Mouse (Mus musculus) ovary, postnatal 14 days (tissue): ENCODE measurements around the gene Eef1e1.
"Not testable (repeated sequence)": the region's sequence is repeated elsewhere in the genome, so short reads cannot be mapped to it uniquely, and the experiment has no call there.

Experiments used
- DNase-seq: peaks from one replicate; pipeline ENCODE4 v3.0.0; 2022; ENCODE audit warnings: low spot score

Eef1e1 gene

DNA sequence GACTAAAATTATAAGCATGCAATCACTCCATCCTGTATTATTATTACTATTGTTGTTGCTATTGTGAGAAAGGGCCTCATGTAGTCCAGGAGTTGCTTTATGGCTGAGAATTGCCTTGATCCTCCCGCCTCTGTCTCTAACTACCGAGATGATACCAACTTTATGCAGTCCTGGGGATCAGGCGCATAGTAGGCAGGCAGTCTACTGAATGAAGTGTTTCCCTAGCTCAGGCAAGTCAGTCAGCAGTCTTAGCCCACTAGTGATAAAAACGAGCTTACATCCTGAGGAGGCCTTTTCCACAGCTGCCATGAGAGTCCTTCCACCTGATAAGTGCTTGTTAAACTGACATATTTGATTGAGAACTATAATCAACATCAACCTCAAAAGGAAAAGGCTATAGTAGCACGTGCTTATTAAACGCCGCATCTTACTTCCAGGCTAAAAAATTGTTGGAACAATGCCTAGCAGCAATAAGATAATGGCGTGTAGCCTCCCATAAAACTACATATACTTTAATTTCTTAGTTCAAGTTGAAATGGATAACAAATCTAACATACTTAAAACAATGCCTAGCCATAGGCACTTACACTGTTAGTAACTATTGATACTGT is 34.5 kb downstream of the Eef1e1 start:
- DNase-seq = no peak

DNA sequence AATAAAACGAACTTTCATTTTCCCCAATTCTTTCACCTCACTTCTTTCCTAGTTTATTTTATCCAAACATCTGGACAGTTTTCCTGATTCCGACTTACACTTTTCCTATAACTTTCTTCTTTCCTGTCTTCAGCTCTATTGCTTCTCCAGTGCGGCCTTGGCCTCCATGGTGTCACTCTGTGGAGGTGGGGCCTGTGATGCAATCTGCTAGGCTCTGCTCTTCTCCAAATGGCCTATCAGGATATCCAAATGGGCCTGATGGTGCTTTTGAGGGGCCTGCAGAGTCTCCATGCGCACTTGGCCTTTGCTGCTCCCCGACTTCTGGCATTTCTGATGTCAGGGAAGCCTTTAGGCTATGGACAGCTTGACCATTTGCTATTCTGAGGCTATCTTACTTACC is 35.6 kb downstream of the Eef1e1 start:
- no peak for DNase-seq

DNA sequence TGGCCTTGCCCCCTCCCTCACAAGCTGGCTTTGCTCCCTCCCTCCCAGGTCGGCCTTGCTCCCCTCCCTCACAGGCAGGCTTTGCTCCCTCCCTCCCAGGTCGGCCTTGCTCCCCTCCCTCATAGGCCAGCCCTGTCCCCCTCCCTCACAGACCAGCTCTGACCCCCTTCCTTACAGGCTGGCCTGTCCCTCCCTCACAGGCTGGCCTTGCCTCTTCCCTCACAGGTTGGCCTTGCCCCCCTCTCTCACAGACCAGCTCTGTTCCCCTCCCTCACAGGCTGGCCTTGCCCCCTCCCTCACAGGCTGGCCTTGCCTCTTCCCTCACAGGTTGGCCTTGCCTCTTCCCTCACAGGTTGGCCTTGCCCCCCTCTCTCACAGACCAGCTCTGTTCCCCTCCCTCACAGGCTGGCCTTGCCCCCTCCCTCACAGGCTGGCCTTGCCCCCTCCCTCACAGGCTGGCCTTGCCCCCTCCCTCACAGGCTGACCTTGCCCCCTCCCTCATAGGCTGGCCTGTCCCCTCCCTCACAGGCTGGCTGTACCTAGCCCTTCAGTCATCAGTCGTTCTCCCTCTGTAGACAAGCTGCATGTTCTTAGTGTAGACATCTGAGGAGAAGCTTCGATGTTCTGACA is 40.7 kb downstream of the Eef1e1 start:
- not testable (repeated sequence) for DNase-seq

DNA sequence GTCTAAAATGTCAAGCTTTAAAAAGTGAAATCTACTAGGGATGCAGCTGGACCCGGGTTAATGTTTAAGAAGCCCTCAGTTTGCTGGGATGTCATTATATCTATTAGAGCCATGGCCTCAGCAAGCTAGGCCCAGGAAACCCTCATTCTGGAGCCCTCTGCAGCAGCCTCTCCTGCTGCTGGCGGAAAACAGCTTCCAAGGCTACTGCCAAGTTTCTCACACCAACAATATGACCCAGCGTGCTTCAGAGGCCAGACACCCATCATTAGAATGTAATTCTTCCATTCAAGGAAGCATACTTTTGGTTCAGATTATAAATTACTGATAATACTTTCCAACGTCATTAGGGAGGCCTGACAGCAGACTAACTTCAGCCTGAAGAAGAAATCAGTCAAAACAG is 42.0 kb downstream of the Eef1e1 start:
- DNase-seq = no peak

DNA sequence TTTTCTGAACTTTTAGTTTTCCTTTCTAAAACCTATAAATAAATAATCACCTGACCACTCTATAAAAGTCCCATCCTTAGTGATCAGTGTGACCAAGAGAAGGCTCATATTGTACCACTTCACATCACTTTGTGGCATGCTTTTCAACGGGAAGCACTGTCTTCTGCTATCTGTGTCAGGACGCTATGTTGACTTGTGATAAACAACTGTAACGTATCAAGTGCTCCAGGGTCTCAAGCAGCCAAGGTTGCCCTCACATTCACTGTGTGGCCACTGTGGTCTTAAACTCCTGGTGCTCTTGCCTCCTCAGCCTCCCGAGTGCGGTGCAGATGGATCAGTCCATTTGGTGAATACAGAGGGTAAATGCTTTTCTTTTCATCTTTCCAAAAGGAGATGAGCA is 43.2 kb downstream of the Eef1e1 start:
- DNase-seq = no peak

DNA sequence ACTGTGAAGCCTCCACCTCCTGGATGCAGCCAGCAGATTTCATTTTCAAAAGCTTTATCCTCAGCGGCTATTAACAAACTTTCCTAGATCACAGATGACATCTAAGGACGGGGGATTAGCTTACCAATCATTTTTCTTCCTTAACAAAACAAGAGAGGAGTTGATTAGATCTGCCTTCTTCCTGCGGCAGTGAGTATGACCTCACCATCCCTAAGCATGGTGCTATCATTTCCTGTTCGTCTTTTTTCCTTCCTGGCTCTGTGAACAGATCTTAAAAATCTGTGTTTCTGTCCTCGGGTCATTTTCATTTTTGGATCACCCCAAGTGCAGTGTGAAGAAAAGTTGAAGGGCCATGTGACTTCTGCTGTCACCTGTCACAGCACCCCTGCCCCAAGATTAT is 44.6 kb downstream of the Eef1e1 start:
- DNase-seq = no peak

DNA sequence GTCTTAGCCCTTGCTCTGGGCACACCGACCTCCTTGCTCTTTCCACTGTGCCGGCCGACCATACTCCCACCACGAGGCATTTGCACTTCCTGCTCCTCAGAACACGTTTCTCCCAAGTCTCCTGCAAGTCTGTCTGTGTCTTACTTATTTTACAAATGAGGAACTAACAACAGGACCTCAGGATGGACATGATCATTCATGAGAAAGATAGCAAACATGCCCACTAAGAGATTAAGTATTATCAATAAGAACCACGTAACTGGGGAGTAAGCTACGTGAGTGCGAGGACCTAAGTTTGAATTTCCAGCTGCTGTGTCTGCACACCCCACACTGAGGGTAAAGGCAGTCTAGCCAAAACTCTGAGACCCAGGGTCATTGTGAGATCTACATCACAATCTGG is 45.3 kb downstream of the Eef1e1 start:
- no peak for DNase-seq

DNA sequence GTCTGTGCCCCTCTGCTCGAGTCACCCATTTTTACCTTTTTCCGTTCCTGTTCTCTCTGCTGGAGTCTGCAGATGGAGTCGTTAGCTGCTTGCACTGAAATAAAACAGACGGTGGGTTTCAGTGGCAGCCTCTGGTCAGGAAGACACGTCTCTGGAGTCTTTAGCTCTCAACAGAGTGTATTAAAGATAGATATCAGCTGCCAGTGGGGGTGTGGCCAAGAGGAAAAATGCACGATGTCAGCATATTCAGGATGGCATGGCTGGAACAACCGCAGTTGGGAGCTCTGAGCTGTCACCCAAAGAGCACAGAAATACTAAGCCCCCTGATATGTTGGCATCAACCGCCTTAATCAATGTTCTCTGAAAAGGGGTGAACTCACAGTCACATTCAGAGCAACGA is 46.2 kb downstream of the Eef1e1 start:
- no peak for DNase-seq

DNA sequence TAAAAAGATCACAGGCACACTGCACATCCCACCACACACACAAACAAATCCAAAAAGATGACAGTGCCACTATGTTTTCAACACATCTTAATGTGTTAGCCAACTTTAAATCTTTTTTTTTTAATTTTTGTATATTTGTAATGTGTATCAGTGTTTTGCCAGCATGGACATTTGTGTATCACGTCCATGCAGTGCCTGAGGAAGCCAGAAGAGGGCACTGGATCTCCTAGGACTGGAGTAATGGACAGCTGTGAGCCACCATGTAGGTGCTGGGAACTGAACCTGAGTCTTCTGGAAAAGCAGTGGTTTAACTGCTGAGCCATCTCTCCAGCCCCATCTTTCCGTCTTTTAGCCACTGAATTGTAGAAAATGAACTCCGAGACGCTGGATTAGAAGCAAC is 46.7 kb downstream of the Eef1e1 start:
- no peak for DNase-seq

DNA sequence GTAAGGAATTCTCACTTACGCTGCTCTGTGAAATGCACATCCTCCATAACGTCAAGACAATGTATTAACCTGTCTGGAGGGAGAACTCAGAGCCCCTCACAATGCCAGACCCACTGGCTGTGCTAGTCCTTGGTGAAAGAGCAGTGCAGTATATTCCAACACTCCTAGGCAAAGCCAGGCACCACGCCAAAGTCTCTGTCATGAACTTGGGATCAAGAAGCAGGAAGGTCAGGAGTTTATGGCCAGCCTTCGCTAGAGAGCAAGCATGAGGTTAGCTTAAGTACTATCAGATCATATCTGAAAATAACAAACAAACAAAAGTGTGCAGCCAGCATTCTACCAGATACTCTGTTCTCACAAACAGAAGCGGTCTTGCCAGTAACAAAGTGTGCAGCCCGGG is 48.5 kb downstream of the Eef1e1 start:
- no peak for DNase-seq

DNA sequence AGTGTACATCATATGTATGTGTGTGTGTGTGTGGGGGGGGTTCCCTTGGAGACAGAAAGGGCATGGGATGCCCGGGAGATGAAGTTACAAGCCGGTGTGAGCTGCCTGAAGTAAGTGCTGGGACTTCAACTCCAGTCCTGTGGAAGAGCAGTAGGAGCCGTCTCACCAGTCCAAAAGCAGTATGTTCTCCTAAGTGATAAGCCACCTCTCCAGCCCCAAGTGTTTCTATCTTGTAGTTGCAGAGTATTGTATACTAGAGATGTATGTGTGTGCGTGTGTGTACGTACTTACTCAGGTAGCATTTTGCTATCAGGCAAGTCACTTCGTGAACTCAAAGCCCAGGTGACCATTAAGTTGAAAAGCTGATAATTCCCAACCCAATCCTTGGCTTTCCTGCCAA is 51.7 kb downstream of the Eef1e1 start:
- DNase-seq = no peak

DNA sequence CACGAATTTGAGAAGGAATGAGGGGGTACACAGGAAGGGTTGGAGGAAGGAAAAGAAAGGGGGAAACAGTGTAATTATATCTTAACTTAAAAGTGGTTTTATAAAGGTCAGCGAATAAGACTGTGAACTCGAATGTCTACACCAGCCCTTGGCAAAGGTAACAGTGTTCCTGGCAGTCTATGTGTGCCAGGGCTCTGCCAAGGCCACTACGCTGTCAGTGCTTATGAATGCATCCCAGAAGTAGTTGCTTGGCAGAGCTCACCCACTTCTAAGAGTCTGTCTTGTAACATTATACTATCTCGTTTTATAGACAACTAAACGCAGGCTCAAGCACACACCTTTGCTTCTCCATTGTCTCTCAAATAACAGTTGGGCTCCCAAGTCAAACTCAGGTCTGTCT is 53.5 kb downstream of the Eef1e1 start:
- DNase-seq = no peak

DNA sequence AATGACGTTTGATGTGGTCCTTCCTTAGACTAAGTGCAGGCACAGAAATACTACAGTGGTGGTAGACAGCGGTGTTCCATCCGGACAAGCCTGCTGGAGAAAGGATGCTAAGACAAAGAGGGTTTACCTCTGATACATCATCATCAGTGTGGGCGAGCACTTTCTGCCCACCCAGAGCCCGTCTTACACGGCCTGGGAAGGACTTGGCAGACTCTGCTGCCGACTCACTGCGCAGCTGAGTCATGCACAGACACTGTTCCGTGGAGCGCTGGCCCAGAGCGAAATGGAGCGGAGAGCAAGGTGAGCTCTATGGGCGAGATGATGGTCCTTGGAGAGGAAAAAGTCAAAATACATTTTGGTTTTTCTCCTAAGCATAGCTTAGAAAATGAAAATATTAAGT is 55.9 kb downstream of the Eef1e1 start:
- DNase-seq = no peak

DNA sequence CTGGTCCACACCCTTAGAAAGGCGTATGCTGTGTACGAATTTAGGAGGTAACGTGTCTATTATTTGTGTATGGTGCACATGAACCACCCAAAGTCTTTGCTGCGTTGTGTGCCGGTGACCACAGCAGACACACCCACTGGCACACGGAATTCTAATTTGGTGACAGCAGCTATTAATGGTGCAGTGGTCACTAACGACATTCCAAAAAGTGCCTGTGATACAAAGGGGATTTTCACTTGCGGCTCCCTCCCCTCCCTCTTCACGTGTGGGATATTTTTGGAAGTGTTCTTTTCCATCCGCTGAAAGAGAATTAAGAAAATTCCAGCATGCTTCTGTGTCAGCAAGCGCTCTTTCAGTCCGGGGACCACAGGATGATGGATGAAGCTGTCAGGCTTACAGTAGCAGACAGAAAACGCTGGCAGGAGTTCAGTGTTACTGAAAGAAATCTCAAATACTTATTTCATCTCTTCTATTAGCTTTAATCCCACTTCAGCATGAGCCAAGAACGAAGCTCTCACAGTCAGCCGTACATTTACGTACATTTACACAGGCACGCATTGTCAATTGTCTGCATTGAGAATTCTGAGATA is 56.5 kb downstream of the Eef1e1 start:
- no peak for DNase-seq

DNA sequence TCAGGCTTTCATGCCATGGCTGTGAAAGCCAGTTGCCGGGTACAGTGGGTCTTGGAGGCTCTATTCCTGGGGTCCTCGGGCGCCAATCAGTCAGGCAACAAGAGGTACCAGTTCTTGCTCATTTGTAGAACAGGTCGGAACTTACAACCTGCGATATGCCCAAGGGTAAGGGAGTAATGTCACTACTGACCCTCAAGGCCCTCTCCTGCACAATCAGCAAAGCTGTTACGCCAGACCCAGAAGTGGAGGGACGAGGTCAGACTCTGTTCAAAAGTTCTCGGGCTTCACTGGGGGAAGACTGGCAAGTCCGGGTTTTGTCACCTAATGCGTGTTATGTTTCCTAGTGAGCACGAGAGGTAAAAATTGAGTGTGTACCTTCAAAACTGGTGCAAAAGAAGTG is 58.0 kb downstream of the Eef1e1 start:
- no peak for DNase-seq

DNA sequence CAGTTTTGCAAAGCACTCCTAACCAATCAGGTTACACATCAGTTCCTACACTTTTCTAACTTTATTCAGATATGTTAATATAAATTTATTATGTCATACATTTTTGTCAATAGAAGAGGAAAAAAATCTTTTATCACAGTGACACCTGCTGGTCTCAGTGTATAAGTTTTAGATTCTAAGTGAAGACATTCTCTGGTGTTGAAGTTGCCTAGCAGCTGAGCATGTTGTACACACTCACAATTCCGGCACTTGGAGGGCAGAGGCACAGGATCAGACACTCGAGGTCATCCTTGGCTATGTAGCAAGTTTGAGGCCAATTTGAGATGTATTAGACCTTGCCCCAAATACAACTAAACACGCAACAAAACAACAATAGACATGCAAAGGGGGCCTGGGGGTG is 61.8 kb downstream of the Eef1e1 start:
- DNase-seq = no peak

DNA sequence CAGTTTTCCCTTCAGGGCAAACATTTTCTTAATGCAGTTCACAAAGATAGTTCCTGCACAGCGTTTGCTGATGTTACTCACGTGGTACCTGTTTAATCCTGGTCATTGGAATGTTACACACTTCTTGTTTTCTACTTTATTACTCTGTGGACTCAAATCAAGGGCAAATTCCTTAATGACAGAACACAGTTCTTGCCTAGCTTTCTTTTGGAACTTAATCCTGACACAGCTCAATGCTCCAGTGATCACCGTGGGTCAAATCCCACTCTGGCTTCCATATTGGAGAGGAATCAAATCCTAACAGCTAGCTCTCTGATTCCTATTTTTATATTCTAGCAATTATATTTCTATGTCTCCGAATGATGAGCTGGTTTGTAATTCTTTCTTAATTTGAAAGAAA is 62.4 kb downstream of the Eef1e1 start:
- DNase-seq = no peak
